Mouse (Mus musculus): ENCODE data around the gene Phgdh. TPM values are rescaled to one million over a fixed set of nuclear protein-coding genes. Genes with fewer than 3 reads are reported as not detected.

Phgdh gene
- polyA plus RNA-seq, 1 experiment = 18.1 TPM

DNA sequence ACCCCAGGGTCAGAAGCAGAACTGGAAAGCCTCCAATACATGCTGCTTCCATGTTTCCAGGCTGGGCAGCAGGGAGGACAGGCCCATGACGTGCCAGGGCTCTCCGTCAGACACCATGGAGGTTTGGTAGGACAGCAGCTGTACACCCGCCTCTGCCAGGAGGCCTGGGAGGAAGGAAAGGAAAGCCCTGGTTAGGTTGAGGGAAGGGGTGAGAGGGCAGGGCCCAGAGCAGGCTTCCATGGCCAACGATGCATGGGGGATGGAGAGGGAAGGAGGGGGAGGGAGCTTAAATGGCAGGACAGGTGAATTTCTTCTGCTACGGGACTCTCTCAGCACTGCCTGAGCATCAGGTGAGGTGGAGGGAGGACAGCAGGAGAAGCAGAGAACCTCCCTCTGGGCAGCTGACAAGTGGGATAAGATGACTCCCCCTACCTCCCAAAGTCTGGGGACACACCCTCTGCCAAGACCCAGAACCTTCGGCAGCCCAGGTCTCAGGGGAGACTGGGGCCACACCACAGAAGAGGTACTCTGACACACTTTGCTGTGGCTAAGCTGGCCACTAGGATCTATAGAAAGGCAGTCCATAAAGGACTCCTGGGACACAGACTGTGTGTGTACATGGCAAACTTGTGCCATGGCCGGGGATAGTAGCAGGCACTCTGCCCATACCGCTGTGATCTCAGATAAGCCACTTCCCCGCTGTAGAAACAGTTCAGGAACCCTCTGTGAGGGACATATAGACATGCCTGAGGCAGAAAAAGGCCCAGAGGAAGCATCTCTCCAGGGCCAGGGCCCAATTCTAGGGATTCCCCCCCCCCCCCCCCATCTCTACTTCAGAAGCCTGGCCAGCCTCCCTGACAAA, 26.3 kb downstream of the Phgdh start:
- Histone ChIP-seq H3K27ac (ENCODE audit: control insufficient read depth, insufficient read depth, low read depth, low read length) (no peak overlapping the region), H3K36me3 (ENCODE audit: control insufficient read depth, insufficient read depth, low read length) (no peaks in the 10 kb centered on the region), H3K4me3 (ENCODE audit: control insufficient read depth, low read depth, low read length) (no peak overlapping the region), H3K27me3 (ENCODE audit: control insufficient read depth, insufficient read depth, low read length) (no peaks in the 10 kb centered on the region), H3K4me1 (ENCODE audit: control insufficient read depth, insufficient read depth, low read length) (no peaks in the 10 kb centered on the region; the same call in 1 of the 2 replicates)
- TF ChIP-seq CTCF (IDR thresholded peaks at IDR 0.05; ENCODE audit: control insufficient read depth, insufficient read depth, insufficient replicate concordance, low read depth, low read length) (no peak), POLR2A (IDR thresholded peaks at IDR 0.05; ENCODE audit: control insufficient read depth, low read depth, low read length) (no peak)

- TF ChIP-seq CTCF (IDR thresholded peaks at IDR 0.05; ENCODE audit: control insufficient read depth, insufficient read depth, insufficient replicate concordance, low read depth, low read length) = peak; percentile 54; the same call in 1 of the 2 replicates
- no peak for TF ChIP-seq POLR2A (IDR thresholded peaks at IDR 0.05; ENCODE audit: control insufficient read depth, low read depth, low read length)
- H3K36me3 ChIP-seq (ENCODE audit: control insufficient read depth, insufficient read depth, low read length) = no peaks in the 10 kb centered on the region
- H3K27ac ChIP-seq (ENCODE audit: control insufficient read depth, insufficient read depth, low read depth, low read length) = no peak overlapping the region
- no peak overlapping the region for H3K4me3 ChIP-seq (ENCODE audit: control insufficient read depth, low read depth, low read length)
- H3K4me1 ChIP-seq (ENCODE audit: control insufficient read depth, insufficient read depth, low read length) = no peaks in the 10 kb centered on the region; the same call in 1 of the 2 replicates
- H3K27me3 ChIP-seq (ENCODE audit: control insufficient read depth, insufficient read depth, low read length) = no peaks in the 10 kb centered on the region
These were observed 26.9 kb downstream of the Phgdh start for GRCm38 (mm10) chr3:98312867-98313266.

- H3K4me1 ChIP-seq (ENCODE audit: control insufficient read depth, insufficient read depth, low read length) = no peaks in the 10 kb centered on the region; the same call in 1 of the 2 replicates
- no peaks in the 10 kb centered on the region for H3K36me3 ChIP-seq (ENCODE audit: control insufficient read depth, insufficient read depth, low read length)
- H3K27ac ChIP-seq (ENCODE audit: control insufficient read depth, insufficient read depth, low read depth, low read length) = no peak overlapping the region
- no peak for TF ChIP-seq CTCF (IDR thresholded peaks at IDR 0.05; ENCODE audit: control insufficient read depth, insufficient read depth, insufficient replicate concordance, low read depth, low read length)
- no peak for TF ChIP-seq POLR2A (IDR thresholded peaks at IDR 0.05; ENCODE audit: control insufficient read depth, low read depth, low read length)
- no peak overlapping the region for H3K4me3 ChIP-seq (ENCODE audit: control insufficient read depth, low read depth, low read length)
- H3K27me3 ChIP-seq (ENCODE audit: control insufficient read depth, insufficient read depth, low read length) = no peaks in the 10 kb centered on the region
These were observed 29.3 kb downstream of the Phgdh start for GRCm38 (mm10) chr3:98310456-98310855.

GRCm38 (mm10) chr3:98308606-98309005, 31.2 kb downstream of the Phgdh start:
- Histone ChIP-seq H3K4me1 (ENCODE audit: control insufficient read depth, insufficient read depth, low read length) (no peaks in the 10 kb centered on the region; the same call in 1 of the 2 replicates), H3K4me3 (ENCODE audit: control insufficient read depth, low read depth, low read length) (no peak overlapping the region), H3K27me3 (ENCODE audit: control insufficient read depth, insufficient read depth, low read length) (no peaks in the 10 kb centered on the region), H3K36me3 (ENCODE audit: control insufficient read depth, insufficient read depth, low read length) (no peaks in the 10 kb centered on the region), H3K27ac (ENCODE audit: control insufficient read depth, insufficient read depth, low read depth, low read length) (no peak overlapping the region)
- no peak for TF ChIP-seq CTCF (IDR thresholded peaks at IDR 0.05; ENCODE audit: control insufficient read depth, insufficient read depth, insufficient replicate concordance, low read depth, low read length)
- TF ChIP-seq POLR2A (IDR thresholded peaks at IDR 0.05; ENCODE audit: control insufficient read depth, low read depth, low read length) = no peak

GRCm38 (mm10) chr3:98301761-98302160, 38.0 kb downstream of the Phgdh start:
- Histone ChIP-seq H3K27me3 (ENCODE audit: control insufficient read depth, insufficient read depth, low read length) (no peaks in the 10 kb centered on the region), H3K4me3 (ENCODE audit: control insufficient read depth, low read depth, low read length) (no peak overlapping the region), H3K36me3 (ENCODE audit: control insufficient read depth, insufficient read depth, low read length) (no peaks in the 10 kb centered on the region), H3K4me1 (ENCODE audit: control insufficient read depth, insufficient read depth, low read length) (no peaks in the 10 kb centered on the region), H3K27ac (ENCODE audit: control insufficient read depth, insufficient read depth, low read depth, low read length) (no peak overlapping the region)
- no peak for TF ChIP-seq POLR2A (IDR thresholded peaks at IDR 0.05; ENCODE audit: control insufficient read depth, low read depth, low read length)
- TF ChIP-seq CTCF (IDR thresholded peaks at IDR 0.05; ENCODE audit: control insufficient read depth, insufficient read depth, insufficient replicate concordance, low read depth, low read length) = no peak

DNA sequence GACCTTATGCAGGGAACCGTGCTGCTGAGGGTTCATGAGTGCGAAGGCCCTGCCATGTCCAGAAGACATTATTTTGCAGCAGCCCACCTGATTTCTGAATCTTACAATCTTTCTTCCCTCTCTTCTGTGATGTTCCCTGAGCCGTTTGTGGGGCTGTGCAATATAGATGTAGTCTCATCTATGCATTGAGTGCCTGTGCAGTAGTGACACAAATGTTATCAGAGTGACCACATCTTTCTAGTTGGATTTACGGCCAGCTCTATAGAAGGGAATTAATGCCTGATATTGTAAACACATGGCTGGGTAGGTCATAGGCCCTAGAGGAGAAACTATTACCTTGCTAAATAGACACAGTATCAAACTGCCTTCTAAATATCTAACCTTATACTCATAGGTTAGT, 39.5 kb downstream of the Phgdh start:
- no peaks in the 10 kb centered on the region for H3K36me3 ChIP-seq (ENCODE audit: control insufficient read depth, insufficient read depth, low read length)
- no peak overlapping the region for H3K27ac ChIP-seq (ENCODE audit: control insufficient read depth, insufficient read depth, low read depth, low read length)
- no peaks in the 10 kb centered on the region for H3K27me3 ChIP-seq (ENCODE audit: control insufficient read depth, insufficient read depth, low read length)
- H3K4me3 ChIP-seq (ENCODE audit: control insufficient read depth, low read depth, low read length) = no peak overlapping the region
- no peak for TF ChIP-seq POLR2A (IDR thresholded peaks at IDR 0.05; ENCODE audit: control insufficient read depth, low read depth, low read length)
- TF ChIP-seq CTCF (IDR thresholded peaks at IDR 0.05; ENCODE audit: control insufficient read depth, insufficient read depth, insufficient replicate concordance, low read depth, low read length) = no peak
- no peaks in the 10 kb centered on the region for H3K4me1 ChIP-seq (ENCODE audit: control insufficient read depth, insufficient read depth, low read length)

- TF ChIP-seq CTCF (IDR thresholded peaks at IDR 0.05; ENCODE audit: control insufficient read depth, insufficient read depth, insufficient replicate concordance, low read depth, low read length) = no peak
- Histone ChIP-seq H3K27ac (ENCODE audit: control insufficient read depth, insufficient read depth, low read depth, low read length) (no peak overlapping the region), H3K36me3 (ENCODE audit: control insufficient read depth, insufficient read depth, low read length) (no peaks in the 10 kb centered on the region), H3K4me3 (ENCODE audit: control insufficient read depth, low read depth, low read length) (no peak overlapping the region), H3K4me1 (ENCODE audit: control insufficient read depth, insufficient read depth, low read length) (no peaks in the 10 kb centered on the region), H3K27me3 (ENCODE audit: control insufficient read depth, insufficient read depth, low read length) (no peaks in the 10 kb centered on the region)
These were observed 40.2 kb downstream of the Phgdh start for GRCm38 (mm10) chr3:98299391-98300100.

All from testis, adult 2 months (tissue).